Mouse (Mus musculus): ENCODE results near the gene Tbxas1. TPM values are rescaled to one million over a fixed set of nuclear protein-coding genes. Genes with fewer than 3 reads are reported as not detected.

Tbxas1 gene
- polyA plus RNA-seq, 1 experiment from 2014 or later, result 1.9 TPM

- H3K27me3 ChIP-seq (ENCODE audit: insufficient read depth, poor library complexity, severe bottlenecking), result no peaks in the 10 kb centered on the region
- no peaks in the 10 kb centered on the region for H3K36me3 ChIP-seq
- no peak overlapping the region for H3K27ac ChIP-seq
- no peak overlapping the region for H3K4me3 ChIP-seq
- DNase-seq (ENCODE audit: low spot score), result no peak
- peaks cover 63% of the 10 kb centered on the region for H3K4me1 ChIP-seq (replicated peaks)
- H3K9me3 ChIP-seq, result no peaks in the 10 kb centered on the region
Measured at GRCm38 (mm10) chr6:38865805-38866204, 9.4 kb upstream of the Tbxas1 start.

- DNase-seq (ENCODE audit: low spot score), result no peak
- no peaks in the 10 kb centered on the region for H3K36me3 ChIP-seq
- H3K9me3 ChIP-seq, result no peaks in the 10 kb centered on the region
- WGBS, result 76% methylated on average over 1 of the region's 1 CpGs
- H3K27ac ChIP-seq, result no peak overlapping the region
- no peaks in the 10 kb centered on the region for H3K27me3 ChIP-seq (ENCODE audit: insufficient read depth, poor library complexity, severe bottlenecking)
- H3K4me3 ChIP-seq, result no peak overlapping the region
- peaks cover 68% of the 10 kb centered on the region for H3K4me1 ChIP-seq (replicated peaks)
Measured at GRCm38 (mm10) chr6:38866357-38866756, 8.8 kb upstream of the Tbxas1 start.

- Histone ChIP-seq H3K4me3 (no peak overlapping the region), H3K27ac (no peak overlapping the region), H3K4me1 (replicated peaks) (peaks cover 72% of the 10 kb centered on the region), H3K9me3 (no peaks in the 10 kb centered on the region), H3K27me3 (ENCODE audit: insufficient read depth, poor library complexity, severe bottlenecking) (no peaks in the 10 kb centered on the region), H3K36me3 (no peaks in the 10 kb centered on the region)
- DNase-seq (ENCODE audit: low spot score), result no peak
- 81% methylated on average over 2 of the region's 2 CpGs for WGBS
Measured at GRCm38 (mm10) chr6:38866761-38867160, 8.4 kb upstream of the Tbxas1 start.

GRCm38 (mm10) chr6:38867291-38867690 is 7.9 kb upstream of the Tbxas1 start:
- Histone ChIP-seq H3K27me3 (ENCODE audit: insufficient read depth, poor library complexity, severe bottlenecking) (no peaks in the 10 kb centered on the region), H3K36me3 (no peaks in the 10 kb centered on the region), H3K4me3 (no peak overlapping the region), H3K4me1 (replicated peaks) (peaks cover 77% of the 10 kb centered on the region), H3K9me3 (no peaks in the 10 kb centered on the region), H3K27ac (no peak overlapping the region)
- 63% methylated on average over 1 of the region's 1 CpGs for WGBS
- DNase-seq (ENCODE audit: low spot score), result no peak

- Histone ChIP-seq H3K27me3 (ENCODE audit: insufficient read depth, poor library complexity, severe bottlenecking) (no peaks in the 10 kb centered on the region), H3K36me3 (no peaks in the 10 kb centered on the region), H3K9me3 (no peaks in the 10 kb centered on the region), H3K4me3 (no peak overlapping the region), H3K4me1 (replicated peaks) (peaks cover 90% of the 10 kb centered on the region), H3K27ac (no peak overlapping the region)
- WGBS, result 88% methylated on average over 1 of the region's 1 CpGs
- DNase-seq (ENCODE audit: low spot score), result no peak
Measured at GRCm38 (mm10) chr6:38868974-38869373, 6.2 kb upstream of the Tbxas1 start.

- Histone ChIP-seq H3K27ac (peak overlapping the region; percentile 69), H3K9me3 (no peaks in the 10 kb centered on the region), H3K4me1 (replicated peaks) (peaks cover 86% of the 10 kb centered on the region), H3K27me3 (ENCODE audit: insufficient read depth, poor library complexity, severe bottlenecking) (no peaks in the 10 kb centered on the region), H3K4me3 (no peak overlapping the region), H3K36me3 (no peaks in the 10 kb centered on the region)
- 15% methylated on average over 2 of the region's 2 CpGs for WGBS
- DNase-seq (ENCODE audit: low spot score), result no peak
Measured at GRCm38 (mm10) chr6:38870070-38870469, 5.1 kb upstream of the Tbxas1 start.

- H3K27me3 ChIP-seq (ENCODE audit: insufficient read depth, poor library complexity, severe bottlenecking), result no peaks in the 10 kb centered on the region
- H3K9me3 ChIP-seq, result no peaks in the 10 kb centered on the region
- H3K4me3 ChIP-seq, result 0 out of 2 replicates have a peak overlapping the region, but pooled peaks have one; percentile 13
- H3K36me3 ChIP-seq, result no peaks in the 10 kb centered on the region
- H3K27ac ChIP-seq, result peak overlapping the region; percentile 69
- H3K4me1 ChIP-seq (replicated peaks), result peaks cover 77% of the 10 kb centered on the region
- DNase-seq (ENCODE audit: low spot score), result peak; percentile 61
- WGBS, result 12% methylated on average over 7 of the region's 7 CpGs
Measured at GRCm38 (mm10) chr6:38871051-38871450, 4.2 kb upstream of the Tbxas1 start.

GRCm38 (mm10) chr6:38873316-38873715 is 1.9 kb upstream of the Tbxas1 start:
- peak overlapping the region; percentile 100 for H3K27ac ChIP-seq

GRCm38 (mm10) chr6:38874035-38874434 is 1.2 kb upstream of the Tbxas1 start:
- Histone ChIP-seq H3K36me3 (no peaks in the 10 kb centered on the region), H3K4me3 (peak overlapping the region; percentile 100), H3K27me3 (ENCODE audit: insufficient read depth, poor library complexity, severe bottlenecking) (peaks cover 13% of the 10 kb centered on the region; the same call in 1 of the 2 replicates), H3K4me1 (replicated peaks) (peaks cover 58% of the 10 kb centered on the region), H3K9me3 (no peaks in the 10 kb centered on the region), H3K27ac (peak overlapping the region; percentile 100)
- 17% methylated on average over 8 of the region's 8 CpGs for WGBS
- peak; percentile 64 for DNase-seq (ENCODE audit: low spot score)

More at GRCm38 (mm10) chr6:38873316-38873715, 1.9 kb upstream of the Tbxas1 start:
- H3K9me3 ChIP-seq, result no peaks in the 10 kb centered on the region
- DNase-seq (ENCODE audit: low spot score), result no peak
- H3K27me3 ChIP-seq (ENCODE audit: insufficient read depth, poor library complexity, severe bottlenecking), result peaks cover 8% of the 10 kb centered on the region; the same call in 1 of the 2 replicates
- peak overlapping the region; percentile 100 for H3K4me3 ChIP-seq
- no peaks in the 10 kb centered on the region for H3K36me3 ChIP-seq
- 66% methylated on average over 1 of the region's 1 CpGs for WGBS
- peaks cover 62% of the 10 kb centered on the region for H3K4me1 ChIP-seq (replicated peaks)

GRCm38 (mm10) chr6:38874565-38875257 is 493 bp upstream of the Tbxas1 start:
- peak; percentile 49 for DNase-seq (ENCODE audit: low spot score)
- WGBS, result under 1% methylated on average over 23 of the region's 23 CpGs
- H3K9me3 ChIP-seq, result no peaks in the 10 kb centered on the region
- peak overlapping the region; percentile 100 for H3K4me3 ChIP-seq
- H3K4me1 ChIP-seq (replicated peaks), result peaks cover 54% of the 10 kb centered on the region
- no peaks in the 10 kb centered on the region for H3K36me3 ChIP-seq
- peak overlapping the region; percentile 100 for H3K27ac ChIP-seq
- H3K27me3 ChIP-seq (ENCODE audit: insufficient read depth, poor library complexity, severe bottlenecking), result peaks cover 16% of the 10 kb centered on the region

- Histone ChIP-seq H3K27me3 (ENCODE audit: insufficient read depth, poor library complexity, severe bottlenecking) (peaks cover 16% of the 10 kb centered on the region), H3K9me3 (no peaks in the 10 kb centered on the region), H3K4me1 (replicated peaks) (peaks cover 38% of the 10 kb centered on the region), H3K36me3 (no peaks in the 10 kb centered on the region), H3K4me3 (peak within 1 kb of the TSS; percentile 100), H3K27ac (peak within 1 kb of the TSS; percentile 100)
- DNase-seq (ENCODE audit: low spot score), result peak; percentile 89
- under 1% methylated on average over 104 of the region's 108 CpGs for WGBS
Measured at GRCm38 (mm10) chr6:38876071-38876911, 1.1 kb downstream of the Tbxas1 start, which contains the start of gene Hipk2. Hipk2 (minus strand) TSS chr6:38876165.

GRCm38 (mm10) chr6:38877674-38878073 is 2.5 kb downstream of the Tbxas1 start:
- Histone ChIP-seq H3K4me3 (no peak overlapping the region), H3K27ac (no peak overlapping the region), H3K36me3 (no peaks in the 10 kb centered on the region), H3K27me3 (ENCODE audit: insufficient read depth, poor library complexity, severe bottlenecking) (peaks cover 19% of the 10 kb centered on the region), H3K9me3 (no peaks in the 10 kb centered on the region), H3K4me1 (replicated peaks) (peaks cover 24% of the 10 kb centered on the region)
- no peak for DNase-seq (ENCODE audit: low spot score)
- WGBS, result 87% methylated on average over 2 of the region's 2 CpGs

- no peak overlapping the region for H3K27ac ChIP-seq
- DNase-seq (ENCODE audit: low spot score), result no peak
- no peaks in the 10 kb centered on the region for H3K36me3 ChIP-seq
- H3K27me3 ChIP-seq (ENCODE audit: insufficient read depth, poor library complexity, severe bottlenecking), result peaks cover 19% of the 10 kb centered on the region
- peaks cover 11% of the 10 kb centered on the region; the same call in 1 of the 2 replicates for H3K4me1 ChIP-seq (replicated peaks)
- no peak overlapping the region for H3K4me3 ChIP-seq
- WGBS, result 67% methylated on average over 2 of the region's 2 CpGs
- H3K9me3 ChIP-seq, result no peaks in the 10 kb centered on the region
Measured at GRCm38 (mm10) chr6:38881468-38881867, 6.3 kb downstream of the Tbxas1 start.
